Mouse (Mus musculus): Measurements from ENCODE around the gene Hmcn1. TPM values are rescaled to one million over a fixed set of nuclear protein-coding genes. Genes with fewer than 3 reads are reported as not detected.
A peak's percentile ranks its signal among the peaks of the same experiment; 100 is the strongest.

The Hmcn1 gene
- polyA plus RNA-seq, 1 experiment from 2014 or later = 13.0 TPM

DNA sequence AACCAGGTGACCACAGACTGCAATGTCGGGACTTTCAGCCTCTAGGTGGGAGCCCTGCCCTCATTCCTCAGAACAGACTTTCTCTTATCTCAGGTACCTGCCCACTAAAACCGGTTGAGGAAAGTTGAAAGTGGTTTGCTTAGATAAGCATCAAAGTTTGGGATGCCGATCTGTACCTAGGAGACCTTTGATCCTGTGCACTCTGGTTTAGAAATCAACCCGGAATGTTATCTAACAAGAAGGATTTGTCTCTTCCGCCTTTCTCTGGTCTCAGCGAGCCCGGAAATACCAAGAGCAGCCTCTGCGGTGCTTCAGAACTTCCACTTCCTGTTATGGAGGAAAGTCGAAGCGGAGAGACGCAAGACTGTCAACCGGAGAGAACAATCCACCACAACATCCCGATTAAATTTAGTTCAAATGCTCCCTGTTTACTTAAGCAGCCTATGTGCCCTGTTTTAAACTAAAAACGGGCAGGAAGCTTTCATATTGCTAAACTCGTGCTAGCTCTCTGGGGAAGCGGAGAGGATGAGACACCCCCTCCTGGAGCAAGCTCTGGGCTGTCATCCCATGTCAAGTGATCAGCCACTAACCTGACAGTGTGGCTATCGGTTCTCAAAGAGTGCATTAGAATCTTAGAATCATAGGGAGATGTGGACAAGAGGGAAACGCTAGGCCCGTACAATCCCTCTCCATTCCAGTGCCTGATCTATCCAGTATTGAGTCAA, 32.0 kb upstream of the Hmcn1 start:
- H3K9ac ChIP-seq = no peak overlapping the region
- no peaks in the 10 kb centered on the region for H3K27me3 ChIP-seq
- WGBS = 57% methylated on average over 19 of the region's 19 CpGs
- H3K4me1 ChIP-seq = no peaks in the 10 kb centered on the region
- no peak overlapping the region for H3K4me2 ChIP-seq
- peak overlapping the region; percentile 39 for H3K27ac ChIP-seq
- no peak overlapping the region for H3K4me3 ChIP-seq
- ATAC-seq (ENCODE audit: borderline replicate concordance, extremely low read depth, low FRiP score, low TSS enrichment) = peak; percentile 19; the same call in 1 of the 2 replicates
- H3K36me3 ChIP-seq = no peaks in the 10 kb centered on the region
- H3K9me3 ChIP-seq = no peaks in the 10 kb centered on the region

DNA sequence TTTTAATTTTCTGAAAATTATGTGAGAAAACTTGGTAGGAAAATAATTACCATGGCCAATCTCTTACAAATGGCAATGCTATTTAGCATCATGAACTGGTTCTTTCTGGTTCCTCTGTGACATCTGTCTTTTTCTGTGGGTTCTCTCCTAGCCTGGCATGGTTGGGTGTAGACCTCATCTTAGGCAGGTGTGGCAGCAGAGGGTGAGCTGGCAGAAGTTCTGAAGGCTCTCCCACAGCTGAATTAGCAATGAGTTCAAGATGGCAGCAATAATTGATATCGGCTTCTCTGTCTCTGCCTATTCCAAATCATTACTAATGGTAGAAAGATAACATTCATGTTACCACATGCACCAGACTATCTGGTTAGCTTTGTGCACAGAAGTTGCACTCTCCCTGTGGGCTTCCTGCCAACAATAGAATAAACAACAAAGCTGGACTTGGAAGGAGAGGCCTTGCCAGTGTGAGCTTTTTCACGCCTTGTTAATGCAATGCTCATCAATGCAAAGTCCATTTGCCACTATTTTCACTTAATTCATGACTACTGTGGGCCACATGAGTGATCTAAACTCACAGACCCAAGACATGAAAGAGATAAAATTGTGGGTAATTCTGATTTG, 26.1 kb upstream of the Hmcn1 start:
- no peaks in the 10 kb centered on the region for H3K9me3 ChIP-seq
- no peaks in the 10 kb centered on the region for H3K36me3 ChIP-seq
- no peaks in the 10 kb centered on the region for H3K4me1 ChIP-seq
- H3K27me3 ChIP-seq = no peaks in the 10 kb centered on the region
- H3K4me2 ChIP-seq = no peak overlapping the region
- 62% methylated on average over 2 of the region's 2 CpGs for WGBS
- H3K4me3 ChIP-seq = no peak overlapping the region
- H3K27ac ChIP-seq = no peak overlapping the region
- no peak for ATAC-seq (ENCODE audit: borderline replicate concordance, extremely low read depth, low FRiP score, low TSS enrichment)
- no peak overlapping the region for H3K9ac ChIP-seq

DNA sequence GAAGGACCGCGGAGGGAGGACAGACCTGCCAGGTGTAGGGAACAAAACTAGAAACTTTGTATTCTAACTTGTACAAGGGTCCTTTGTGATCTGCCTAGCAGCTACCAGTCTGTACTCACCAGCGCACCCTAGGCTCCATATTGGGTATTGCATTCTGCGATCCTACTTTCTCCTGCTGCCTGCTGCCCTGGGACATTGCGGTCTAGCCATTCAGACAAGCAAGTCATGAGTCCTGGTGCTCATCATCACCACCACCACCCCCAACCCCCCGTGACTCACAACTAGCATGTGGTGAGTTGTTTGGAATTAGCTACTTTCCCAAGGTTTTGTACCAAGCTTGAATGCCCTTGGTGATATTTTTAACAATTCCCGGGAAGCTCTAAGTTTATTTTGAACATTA, 17.8 kb upstream of the Hmcn1 start:
- Histone ChIP-seq H3K4me2 (no peak overlapping the region), H3K9ac (no peak overlapping the region), H3K36me3 (no peaks in the 10 kb centered on the region), H3K27ac (no peak overlapping the region), H3K4me1 (0 out of 2 replicates have a peak, but pooled peaks cover 4% of the 10 kb centered on the region), H3K27me3 (no peaks in the 10 kb centered on the region), H3K9me3 (no peaks in the 10 kb centered on the region), H3K4me3 (no peak overlapping the region)
- ATAC-seq (ENCODE audit: borderline replicate concordance, extremely low read depth, low FRiP score, low TSS enrichment) = no peak
- WGBS = 27% methylated on average over 7 of the region's 7 CpGs

DNA sequence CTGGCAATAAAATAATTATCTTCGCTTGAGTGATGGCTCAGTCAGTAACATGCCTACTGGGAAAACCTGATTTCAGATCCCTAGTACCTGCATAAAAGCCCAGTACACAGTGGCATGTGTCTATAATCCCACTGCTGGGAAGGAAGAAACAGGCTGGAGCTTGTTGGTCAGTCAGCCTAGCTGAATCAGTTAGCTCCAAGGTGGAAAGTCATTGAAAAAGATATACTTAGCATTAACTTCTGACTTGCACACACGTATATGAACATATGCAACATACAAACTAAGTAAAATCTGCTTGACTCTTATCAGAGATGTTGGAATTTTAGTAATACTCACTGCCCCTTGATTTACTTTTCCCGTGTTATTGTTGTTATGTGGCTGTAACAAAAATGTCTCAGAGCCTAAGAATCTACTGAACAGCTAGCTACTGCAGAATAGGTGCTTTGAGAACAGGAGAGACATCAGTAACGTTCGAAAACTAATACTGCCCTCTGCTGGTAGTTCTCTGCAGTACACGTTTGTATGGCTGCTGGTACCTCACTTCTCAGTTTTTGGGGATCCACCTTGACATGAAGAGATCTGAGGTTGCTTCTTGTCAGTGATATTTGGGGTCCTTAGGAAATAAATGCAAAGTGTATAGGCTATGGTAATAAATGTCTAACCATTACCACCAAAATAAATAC, 16.0 kb upstream of the Hmcn1 start:
- no peaks in the 10 kb centered on the region for H3K27me3 ChIP-seq
- ATAC-seq (ENCODE audit: borderline replicate concordance, extremely low read depth, low FRiP score, low TSS enrichment) = no peak

DNA sequence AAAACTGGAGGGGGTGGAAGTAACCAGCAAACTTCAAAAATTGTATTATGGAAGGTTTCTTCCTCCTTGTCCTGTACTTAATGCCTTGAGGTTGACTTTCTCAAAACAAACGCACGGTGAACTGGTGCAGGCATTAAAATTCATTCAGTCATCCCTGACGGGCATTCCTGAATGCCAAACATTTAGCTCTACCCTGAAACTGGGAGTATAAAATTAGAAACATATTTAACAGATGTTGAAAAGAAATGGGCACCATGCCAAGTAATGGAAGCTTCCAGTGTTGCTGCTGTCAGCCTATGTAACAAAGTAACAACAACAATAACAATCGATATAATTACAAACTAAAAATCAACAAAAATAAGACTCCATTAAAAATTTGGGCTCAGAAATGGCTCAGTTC, 14.5 kb upstream of the Hmcn1 start:
- Histone ChIP-seq H3K27ac (no peak overlapping the region), H3K36me3 (no peaks in the 10 kb centered on the region), H3K9me3 (no peaks in the 10 kb centered on the region), H3K4me2 (no peak overlapping the region), H3K4me3 (no peak overlapping the region), H3K4me1 (0 out of 2 replicates have a peak, but pooled peaks cover 4% of the 10 kb centered on the region), H3K27me3 (no peaks in the 10 kb centered on the region), H3K9ac (no peak overlapping the region)
- WGBS = 43% methylated on average over 4 of the region's 4 CpGs
- no peak for ATAC-seq (ENCODE audit: borderline replicate concordance, extremely low read depth, low FRiP score, low TSS enrichment)

More for the DNA sequence above, 16.0 kb upstream of the Hmcn1 start:
- Histone ChIP-seq H3K27ac (no peak overlapping the region), H3K4me3 (no peak overlapping the region), H3K36me3 (no peaks in the 10 kb centered on the region), H3K4me1 (0 out of 2 replicates have a peak, but pooled peaks cover 4% of the 10 kb centered on the region), H3K9me3 (no peaks in the 10 kb centered on the region), H3K4me2 (no peak overlapping the region), H3K9ac (no peak overlapping the region)
- 31% methylated on average over 6 of the region's 6 CpGs for WGBS

DNA sequence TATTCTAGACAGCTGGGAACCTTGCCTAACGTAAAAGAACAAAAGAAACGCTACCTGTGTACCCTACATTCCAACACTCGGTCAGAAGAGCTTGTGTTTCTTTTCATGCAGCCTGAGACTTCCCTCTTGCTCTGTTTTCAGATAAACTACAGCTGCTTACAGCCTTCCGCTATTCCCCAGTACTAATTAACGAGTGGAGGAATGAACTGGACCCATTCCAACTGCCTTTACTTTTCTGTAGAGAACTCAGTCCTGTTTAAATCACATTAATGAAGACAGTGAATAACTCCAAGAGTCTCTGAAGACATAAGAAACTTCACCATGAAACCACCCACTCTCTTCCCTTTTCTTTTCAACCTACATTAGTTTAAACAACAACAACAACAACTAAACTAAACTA, 10.8 kb upstream of the Hmcn1 start:
- no peaks in the 10 kb centered on the region for H3K27me3 ChIP-seq
- H3K27ac ChIP-seq = no peak overlapping the region
- H3K9me3 ChIP-seq = no peaks in the 10 kb centered on the region
- WGBS = 49% methylated on average over 5 of the region's 5 CpGs
- peaks cover 8% of the 10 kb centered on the region; the same call in 1 of the 2 replicates for H3K4me1 ChIP-seq
- H3K36me3 ChIP-seq = no peaks in the 10 kb centered on the region
- H3K4me3 ChIP-seq = no peak overlapping the region
- H3K9ac ChIP-seq = no peak overlapping the region
- no peak for ATAC-seq (ENCODE audit: borderline replicate concordance, extremely low read depth, low FRiP score, low TSS enrichment)
- H3K4me2 ChIP-seq = no peak overlapping the region

DNA sequence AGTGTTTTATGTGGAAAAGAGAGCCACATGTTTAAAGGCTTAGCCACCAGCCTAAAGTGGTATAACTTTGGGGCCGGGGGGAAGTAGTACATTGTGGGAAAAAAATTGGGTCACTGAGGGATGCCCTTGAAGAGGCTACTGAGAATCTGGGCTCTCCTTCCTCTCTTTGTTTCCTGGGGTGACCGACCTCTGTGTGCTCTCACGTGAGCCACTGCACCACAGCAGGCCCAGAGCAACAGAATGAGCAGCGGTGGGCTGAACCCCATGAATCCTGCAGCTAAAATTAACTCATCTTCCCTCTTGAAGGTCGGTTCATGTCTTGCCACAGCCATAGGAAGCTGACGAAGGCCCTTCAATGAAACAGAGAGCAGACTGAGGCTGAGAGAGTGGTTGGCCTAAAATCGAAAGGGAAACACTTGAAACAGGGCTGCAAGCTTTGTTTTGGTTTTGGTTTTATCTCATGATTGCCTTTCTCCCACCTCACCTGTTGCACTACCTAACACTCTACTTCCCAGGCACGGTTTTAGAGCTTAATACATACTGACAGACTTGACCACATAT, 8.7 kb upstream of the Hmcn1 start:
- H3K27ac ChIP-seq = no peak overlapping the region
- H3K4me1 ChIP-seq = peaks cover 4% of the 10 kb centered on the region; the same call in 1 of the 2 replicates
- WGBS = 74% methylated on average over 8 of the region's 8 CpGs

DNA sequence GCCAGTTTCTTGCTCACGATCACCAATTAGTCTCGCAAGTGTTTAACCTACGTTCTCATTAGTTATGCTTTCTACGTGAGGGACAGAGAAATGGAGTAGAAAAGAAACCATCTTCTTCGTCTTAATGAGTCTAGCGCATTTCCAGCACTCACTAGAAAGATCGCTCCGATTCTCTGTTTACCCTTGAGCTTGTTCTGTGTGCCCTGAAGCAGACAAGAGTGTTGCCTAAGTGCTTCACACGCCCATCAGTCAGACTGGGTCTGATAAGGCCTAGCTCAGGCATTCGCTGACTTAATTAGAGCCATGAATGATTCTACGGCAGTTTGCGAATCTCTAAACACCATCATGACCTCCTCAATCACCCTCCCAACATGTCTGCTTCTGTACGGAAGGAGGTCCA, 7.5 kb upstream of the Hmcn1 start:
- no peak overlapping the region for H3K27ac ChIP-seq
- no peak overlapping the region for H3K9ac ChIP-seq
- H3K4me2 ChIP-seq = peak overlapping the region; percentile 46
- no peak for ATAC-seq (ENCODE audit: borderline replicate concordance, extremely low read depth, low FRiP score, low TSS enrichment)
- H3K36me3 ChIP-seq = no peaks in the 10 kb centered on the region
- H3K27me3 ChIP-seq = no peaks in the 10 kb centered on the region
- peaks cover 4% of the 10 kb centered on the region; the same call in 1 of the 2 replicates for H3K4me1 ChIP-seq
- H3K9me3 ChIP-seq = no peaks in the 10 kb centered on the region
- WGBS = 22% methylated on average over 13 of the region's 13 CpGs
- H3K4me3 ChIP-seq = no peak overlapping the region

More for the DNA sequence above, 8.7 kb upstream of the Hmcn1 start:
- Histone ChIP-seq H3K4me3 (no peak overlapping the region), H3K27me3 (no peaks in the 10 kb centered on the region), H3K36me3 (no peaks in the 10 kb centered on the region), H3K9ac (no peak overlapping the region), H3K9me3 (no peaks in the 10 kb centered on the region), H3K4me2 (no peak overlapping the region)
- no peak for ATAC-seq (ENCODE audit: borderline replicate concordance, extremely low read depth, low FRiP score, low TSS enrichment)

DNA sequence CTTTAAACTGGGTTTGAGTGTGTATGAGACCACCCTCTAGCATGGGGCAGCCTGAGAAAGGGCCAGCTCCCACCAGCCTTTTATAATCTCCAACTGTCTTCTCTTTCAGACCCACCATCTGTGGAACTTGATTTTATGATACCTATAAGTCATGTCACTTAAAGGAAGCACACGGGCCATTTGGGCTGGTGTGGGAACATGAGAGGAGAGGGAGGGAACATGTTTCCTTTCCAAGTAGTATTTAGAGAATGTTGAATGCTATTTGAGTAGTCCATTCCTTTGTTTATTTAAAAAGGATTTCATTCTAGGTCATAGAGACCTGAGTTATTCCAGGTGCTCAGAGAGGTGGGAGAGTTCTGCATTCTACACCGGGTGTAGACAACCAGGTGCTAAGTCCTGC, 1.4 kb upstream of the Hmcn1 start:
- WGBS = 43% methylated on average over 2 of the region's 2 CpGs
- no peak for ATAC-seq (ENCODE audit: borderline replicate concordance, extremely low read depth, low FRiP score, low TSS enrichment)
- no peak overlapping the region for H3K27ac ChIP-seq

DNA sequence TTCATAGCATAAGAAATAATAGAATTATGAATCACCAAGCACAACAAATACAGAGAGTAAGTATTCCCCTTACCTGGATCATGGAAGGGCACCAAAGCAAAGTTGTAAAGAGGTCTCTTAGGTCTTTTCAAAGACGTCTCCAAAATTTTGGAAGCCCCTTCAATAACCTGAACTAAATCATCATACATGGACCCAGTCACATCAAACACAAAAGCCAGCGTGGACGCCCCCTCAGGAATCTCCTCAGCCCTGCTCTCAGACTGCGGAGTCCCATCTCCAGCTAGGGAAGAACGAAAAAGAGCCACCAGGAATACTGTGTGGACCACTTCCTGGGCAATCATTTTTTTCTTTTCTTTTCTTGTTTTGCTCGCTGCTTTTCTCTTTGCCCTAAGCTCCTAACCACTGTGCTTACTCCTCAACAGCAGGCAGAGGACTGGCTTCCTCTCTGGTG, 499 bp downstream of the Hmcn1 start:
- 3% methylated on average over 6 of the region's 6 CpGs for WGBS
- Histone ChIP-seq H3K4me3 (peak overlapping the region; percentile 59), H3K9me3 (no peaks in the 10 kb centered on the region), H3K27ac (peak overlapping the region; percentile 67), H3K9ac (peak overlapping the region; percentile 60), H3K27me3 (no peaks in the 10 kb centered on the region), H3K4me1 (peaks cover 11% of the 10 kb centered on the region; the same call in 1 of the 2 replicates), H3K36me3 (no peaks in the 10 kb centered on the region), H3K4me2 (peak overlapping the region; percentile 75)
- ATAC-seq (ENCODE audit: borderline replicate concordance, extremely low read depth, low FRiP score, low TSS enrichment) = no peak

More for the DNA sequence above, 1.4 kb upstream of the Hmcn1 start:
- H3K36me3 ChIP-seq = no peaks in the 10 kb centered on the region
- H3K4me1 ChIP-seq = peaks cover 11% of the 10 kb centered on the region; the same call in 1 of the 2 replicates
- H3K9ac ChIP-seq = no peak overlapping the region
- no peak overlapping the region for H3K4me3 ChIP-seq
- H3K9me3 ChIP-seq = no peaks in the 10 kb centered on the region
- H3K4me2 ChIP-seq = no peak overlapping the region
- H3K27me3 ChIP-seq = no peaks in the 10 kb centered on the region

DNA sequence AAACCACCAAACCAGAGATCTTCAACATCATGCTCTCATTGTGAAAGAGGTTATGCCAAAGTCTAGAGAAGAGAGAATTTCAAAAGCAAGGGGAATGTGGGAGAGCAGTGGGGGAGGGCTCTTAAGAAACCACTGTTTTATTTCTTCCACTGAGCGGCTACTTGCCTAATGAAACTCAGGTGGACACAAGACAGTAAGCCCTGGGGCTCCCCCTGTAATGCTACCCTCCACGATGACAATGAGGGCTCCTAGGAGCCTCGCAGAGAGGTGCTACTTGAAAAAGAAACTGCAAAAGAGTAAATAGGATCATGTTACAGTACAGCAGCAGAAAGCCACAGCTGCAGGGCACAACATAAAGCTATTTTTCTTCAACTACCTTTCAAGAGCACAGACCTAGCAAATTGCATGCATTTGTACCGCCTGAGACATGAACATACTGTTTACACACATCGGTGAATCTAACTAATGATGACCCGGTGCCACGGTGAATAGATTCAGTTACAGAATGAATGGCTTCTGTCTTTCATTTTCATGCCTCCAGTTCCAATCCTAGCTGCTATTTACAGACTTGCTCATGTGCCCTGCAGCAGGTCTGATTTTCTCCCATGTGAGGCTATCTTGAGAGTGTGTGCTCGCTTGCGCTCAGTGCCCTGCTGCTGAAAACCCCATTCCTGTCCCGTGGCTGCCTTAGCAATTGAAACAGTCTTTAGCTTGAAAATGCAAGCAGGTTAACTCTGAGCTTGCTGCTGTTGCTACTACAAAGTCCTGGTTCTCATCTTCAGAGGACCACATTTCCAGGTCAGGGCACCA, 1.3 kb downstream of the Hmcn1 start:
- no peak for ATAC-seq (ENCODE audit: borderline replicate concordance, extremely low read depth, low FRiP score, low TSS enrichment)
- H3K27ac ChIP-seq = peak overlapping the region; percentile 38
- no peaks in the 10 kb centered on the region for H3K9me3 ChIP-seq
- no peaks in the 10 kb centered on the region for H3K36me3 ChIP-seq
- H3K4me2 ChIP-seq = peak overlapping the region; percentile 75
- H3K4me3 ChIP-seq = peak overlapping the region; percentile 59
- peak overlapping the region; percentile 60 for H3K9ac ChIP-seq
- peaks cover 11% of the 10 kb centered on the region; the same call in 1 of the 2 replicates for H3K4me1 ChIP-seq
- no peaks in the 10 kb centered on the region for H3K27me3 ChIP-seq
- 2% methylated on average over 10 of the region's 10 CpGs for WGBS
